Mouse (Mus musculus): Measurements from ENCODE around the gene Mapkapk3.

- TF ChIP-seq E2F4 (IDR thresholded peaks at IDR 0.05; ENCODE audit: insufficient replicate concordance, low read depth, low read length) (no peak), CTCF (conservative IDR thresholded peaks at IDR 0.05 in 1 of 2, IDR thresholded peaks at IDR 0.05 in 1 of 2; ENCODE audit: low read depth in 2 of 2, low read length in 2 of 2) (no peak), MAZ (IDR thresholded peaks at IDR 0.05; ENCODE audit: low read depth, low read length) (no peak), MAFK (IDR thresholded peaks at IDR 0.05; ENCODE audit: insufficient replicate concordance, low read length) (no peak), USF2 (conservative IDR thresholded peaks at IDR 0.05; ENCODE audit: low read depth, low read length) (no peak)
Measured at GRCm38 (mm10) chr9:107235261-107235660, 54.4 kb downstream of the Mapkapk3 start.
